Mouse (Mus musculus) erythroid progenitor cell, adult 5-6 weeks (primary cell): ENCODE measurements around the gene Gtf2a1l. TPM values are rescaled to one million over a fixed set of nuclear protein-coding genes. Genes with fewer than 3 reads are reported as not detected.

ENCODE experiments used
- ATAC-seq: replicated peaks from 2 replicates; pipeline ENCODE4 v1.8.0; 2016; ENCODE audit warnings: moderate number of reproducible peaks, mild to moderate bottlenecking, moderate TSS enrichment, inconsistent platforms; ENCODE audit not compliant: poor library complexity, low FRiP score, severe bottlenecking
- total RNA-seq, 2 experiments: library from RNA; stranded (forward) in 1 of 2; stranded (reverse) in 1 of 2; fragments of 150-400 nt in 1 of 2; fragments of 186-747, 209-891 nt in 1 of 2; gene quantifications; 2 replicates each; pipeline versions ENCODE4 v1.2.3 to v1.2.4; 2015 to 2017; ENCODE audit warnings: low replicate concordance in 2 of 2

The Gtf2a1l gene
- total RNA-seq, 2 experiments from 2014 or later, result not detected

- no peak for ATAC-seq
Measured at GRCm38 (mm10) chr17:88763396-88764135, 95.1 kb downstream of the Gtf2a1l start.

GRCm38 (mm10) chr17:88764136-88764485 lies 95.7 kb downstream of the Gtf2a1l start:
- ATAC-seq, result no peak

Other genes with a start within 250 kb of the Gtf2a1l start
- gene Foxn2, start 227.9 kb upstream of the Gtf2a1l start, total RNA-seq (2015; ENCODE audit: low replicate concordance), result 13.0 and 20.5 TPM in 2 replicates
- 13.9 and 16.8 TPM in 2 replicates for gene Foxn2, start 227.9 kb upstream of the Gtf2a1l start, total RNA-seq (2017; ENCODE audit: low replicate concordance)
- 16.3 and 20.5 TPM in 2 replicates for gene Ppp1r21, start 138.5 kb upstream of the Gtf2a1l start, total RNA-seq (2015; ENCODE audit: low replicate concordance)
- gene Ppp1r21, start 138.5 kb upstream of the Gtf2a1l start, total RNA-seq (2017; ENCODE audit: low replicate concordance), result 7.6 and 8.1 TPM in 2 replicates
- gene Ston1, start 71.0 kb upstream of the Gtf2a1l start, total RNA-seq (2015; ENCODE audit: low replicate concordance), result 1.4 TPM in 1 of 2 replicates, not detected in the other
- not detected in 2 replicates for gene Ston1, start 71.0 kb upstream of the Gtf2a1l start, total RNA-seq (2017; ENCODE audit: low replicate concordance)
- not detected in 2 replicates for gene Lhcgr, start 123.3 kb downstream of the Gtf2a1l start, total RNA-seq (2015; ENCODE audit: low replicate concordance)
- not detected in 2 replicates for gene Lhcgr, start 123.3 kb downstream of the Gtf2a1l start, total RNA-seq (2017; ENCODE audit: low replicate concordance)